Mouse (Mus musculus) liver, embryonic 13.5 days (tissue): Measurements from ENCODE around the gene Kcnn1. TPM values are rescaled to one million over a fixed set of nuclear protein-coding genes. Genes with fewer than 3 reads are reported as not detected.
A peak's percentile ranks its signal among the peaks of the same experiment; 100 is the strongest.
"Not testable (repeated sequence)": the region's sequence is repeated elsewhere in the genome, so short reads cannot be mapped to it uniquely, and the experiment has no call there.

ENCODE experiments used
- ATAC-seq: fragments of 200-750 bp; cut with Nextera tagmentation; 2 replicates; pipeline ENCODE4 v1.8.0; 2017; ENCODE audit warnings: low read depth, mild to moderate bottlenecking, moderate number of reproducible peaks, moderate library complexity
- DNase-seq: peaks from one replicate; pipeline ENCODE4 v3.0.0; 2022
- H3K27ac ChIP-seq: fragments of 300-500 bp; sonication (generic); 2 replicates; pipeline ENCODE4 v1.5.1; 2015; ENCODE audit warnings: moderate library complexity, mild to moderate bottlenecking, inconsistent platforms
- H3K27me3 ChIP-seq: fragments of 300-500 bp; sonication (generic); 2 replicates; pipeline ENCODE4 v1.6.1; 2015; ENCODE audit warnings: mild to moderate bottlenecking, inconsistent platforms
- H3K36me3 ChIP-seq: fragments of 300-500 bp; sonication (generic); 2 replicates; pipeline ENCODE4 v1.6.1; 2015; ENCODE audit warnings: mild to moderate bottlenecking, inconsistent platforms
- H3K4me1 ChIP-seq: fragments of 300-500 bp; sonication (generic); replicated peaks from 2 replicates; pipeline ENCODE4 v1.6.1; 2015; ENCODE audit warnings: inconsistent platforms
- H3K4me2 ChIP-seq: fragments of 300-500 bp; sonication (generic); 2 replicates; pipeline ENCODE4 v1.6.1; 2015; ENCODE audit warnings: inconsistent platforms, mild to moderate bottlenecking, moderate library complexity
- H3K4me3 ChIP-seq: fragments of 300-500 bp; sonication (generic); replicated peaks from 2 replicates; pipeline ENCODE4 v1.5.1; 2015; ENCODE audit warnings: mild to moderate bottlenecking, inconsistent platforms
- H3K9ac ChIP-seq: fragments of 300-500 bp; sonication (generic); 2 replicates; pipeline ENCODE4 v1.6.1; 2015; ENCODE audit warnings: mild to moderate bottlenecking, inconsistent platforms
- H3K9me3 ChIP-seq: fragments of 300-500 bp; sonication (generic); replicated peaks from 2 replicates; pipeline ENCODE4 v1.6.1; 2016; ENCODE audit warnings: inconsistent platforms
- WGBS: fragments of 180-500 bp; shearing (Covaris S2); methylation state at CpG from one replicate; pipeline ENCODE4 v1.1.7; 2015; ENCODE audit not compliant: insufficient replicate concordance; 5-methylcytosine and 5-hydroxymethylcytosine counted together
- polyA plus RNA-seq: library from polyadenylated mRNA; unstranded; fragments of >200 nt; fragmentation: Nextera tagmentation; extraction: Ambion mirVana; gene quantifications from 2 replicates; pipeline ENCODE4 v1.2.1, GENCODE M21; 2015

Kcnn1 gene
- polyA plus RNA-seq, 1 experiment from 2014 or later, result 0.29 TPM

- Histone ChIP-seq H3K4me2 (peak overlapping the region; percentile 83), H3K27ac (peak overlapping the region; percentile 90), H3K36me3 (peaks cover 28% of the 10 kb centered on the region), H3K27me3 (peaks cover 7% of the 10 kb centered on the region), H3K9ac (peak overlapping the region; percentile 86), H3K4me1 (peaks cover 37% of the 10 kb centered on the region), H3K4me3 (no peak overlapping the region), H3K9me3 (no peaks in the 10 kb centered on the region)
- no peak for ATAC-seq
- DNase-seq, result no peak
- WGBS, result 46% methylated on average over 2 of the region's 2 CpGs
Observed at GRCm38 (mm10) chr8:70898661-70899198, 35.7 kb upstream of the Kcnn1 start.

DNA sequence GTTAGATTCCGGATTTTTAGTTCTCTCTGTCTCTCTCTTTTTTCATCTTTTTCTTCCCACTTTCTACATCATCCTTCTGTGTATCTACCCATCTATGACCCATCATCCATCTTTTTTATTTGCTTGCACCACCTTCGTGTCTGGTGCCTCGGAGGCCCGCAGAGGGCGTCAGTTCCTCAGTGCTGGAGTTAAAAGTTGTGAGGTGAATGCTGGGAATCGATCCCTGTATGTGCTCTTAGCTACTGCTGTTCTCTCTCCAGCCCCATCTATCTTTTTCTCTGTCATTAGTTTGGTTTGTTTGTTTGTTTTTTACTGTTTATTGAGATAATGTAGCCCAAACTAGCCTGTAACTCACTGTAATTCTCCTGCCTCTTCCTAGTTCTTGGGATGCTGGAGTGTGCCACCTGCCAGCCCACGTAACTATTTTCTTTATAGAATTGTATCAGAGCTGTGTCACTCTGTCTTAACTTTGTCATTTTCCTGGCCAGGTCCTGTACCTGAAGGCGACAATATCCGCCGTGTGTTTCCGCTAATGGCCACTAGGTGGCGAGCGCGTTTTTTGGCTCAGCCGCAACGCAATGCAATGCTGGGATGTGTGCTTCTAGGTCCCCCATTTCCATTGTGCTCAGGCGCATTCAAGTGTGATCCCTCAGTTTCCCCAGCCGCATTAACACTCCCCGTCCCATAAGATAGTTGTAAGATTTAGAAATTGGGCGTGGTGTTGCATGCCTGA, 34.8 kb upstream of the Kcnn1 start:
- under 1% methylated on average over 20 of the region's 20 CpGs for WGBS
- H3K9me3 ChIP-seq, result no peaks in the 10 kb centered on the region
- peak overlapping the region; percentile 83 for H3K4me2 ChIP-seq
- DNase-seq, result peak; percentile 75
- H3K27ac ChIP-seq, result peak overlapping the region; percentile 90
- ATAC-seq, result peak; percentile 39
- H3K9ac ChIP-seq, result peak overlapping the region; percentile 86
- H3K27me3 ChIP-seq, result peaks cover 16% of the 10 kb centered on the region
- H3K4me1 ChIP-seq, result peaks cover 42% of the 10 kb centered on the region
- peaks cover 34% of the 10 kb centered on the region for H3K36me3 ChIP-seq
- H3K4me3 ChIP-seq, result peak overlapping the region; percentile 84

- H3K27ac ChIP-seq, result peak within 1 kb of the TSS; percentile 90
- H3K9ac ChIP-seq, result peak within 1 kb of the TSS; percentile 95
- H3K4me1 ChIP-seq, result peaks cover 49% of the 10 kb centered on the region
- H3K27me3 ChIP-seq, result peaks cover 23% of the 10 kb centered on the region
- peak within 1 kb of the TSS; percentile 96 for H3K4me2 ChIP-seq
- DNase-seq (peak; percentile 95), ATAC-seq (peak; percentile 95)
- no peaks in the 10 kb centered on the region for H3K9me3 ChIP-seq
- peak within 1 kb of the TSS; percentile 84 for H3K4me3 ChIP-seq
- H3K36me3 ChIP-seq, result peaks cover 34% of the 10 kb centered on the region
- WGBS, result under 1% methylated on average over 60 of the region's 60 CpGs
Observed at GRCm38 (mm10) chr8:70897021-70897680, 34.1 kb upstream of the Kcnn1 start, which contains the start of gene Rpl18a. TSS of gene Rpl18a (minus strand) at chr8:70897412.

DNA sequence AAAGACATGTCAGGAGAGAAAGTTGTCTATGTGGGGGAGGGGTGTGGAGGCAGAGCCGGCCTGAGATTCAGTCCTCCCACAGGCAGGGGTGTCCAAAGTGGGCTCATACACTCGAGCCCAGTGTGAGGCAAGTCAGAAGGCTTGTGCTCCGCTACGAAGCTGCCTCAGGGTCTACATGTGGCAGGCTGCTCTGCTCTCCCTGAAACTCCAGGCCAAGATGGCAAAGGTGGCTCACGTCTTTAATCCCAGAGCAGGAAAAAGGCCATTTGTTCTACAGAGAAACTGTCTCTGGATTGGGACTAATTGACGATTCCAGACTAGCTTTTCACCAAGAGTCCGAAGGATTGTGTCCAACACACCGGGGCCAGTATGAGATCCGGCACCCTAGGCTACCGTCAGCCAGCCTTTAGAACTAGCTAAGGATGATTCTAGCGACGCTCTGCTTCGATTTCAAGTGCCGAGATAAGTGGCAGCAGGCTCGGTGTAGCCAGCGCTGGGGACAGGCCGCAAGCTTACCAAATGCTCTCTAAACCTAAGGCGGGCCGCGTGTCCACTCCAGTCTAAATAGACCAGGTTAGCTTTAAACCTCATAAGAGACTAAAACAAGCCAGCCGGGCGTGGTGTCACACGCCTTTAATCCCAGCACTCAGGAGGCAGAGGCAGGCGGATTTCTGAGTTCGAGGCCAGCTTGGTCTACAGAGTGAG, 33.4 kb upstream of the Kcnn1 start:
- Histone ChIP-seq H3K36me3 (peaks cover 34% of the 10 kb centered on the region), H3K27me3 (peaks cover 30% of the 10 kb centered on the region), H3K27ac (peak overlapping the region; percentile 83), H3K9ac (peak overlapping the region; percentile 95), H3K9me3 (no peaks in the 10 kb centered on the region), H3K4me3 (peak overlapping the region; percentile 84), H3K4me1 (peaks cover 55% of the 10 kb centered on the region), H3K4me2 (peak overlapping the region; percentile 96)
- WGBS, result 1% methylated on average over 25 of the region's 25 CpGs
- ATAC-seq, result no peak
- no peak for DNase-seq

DNA sequence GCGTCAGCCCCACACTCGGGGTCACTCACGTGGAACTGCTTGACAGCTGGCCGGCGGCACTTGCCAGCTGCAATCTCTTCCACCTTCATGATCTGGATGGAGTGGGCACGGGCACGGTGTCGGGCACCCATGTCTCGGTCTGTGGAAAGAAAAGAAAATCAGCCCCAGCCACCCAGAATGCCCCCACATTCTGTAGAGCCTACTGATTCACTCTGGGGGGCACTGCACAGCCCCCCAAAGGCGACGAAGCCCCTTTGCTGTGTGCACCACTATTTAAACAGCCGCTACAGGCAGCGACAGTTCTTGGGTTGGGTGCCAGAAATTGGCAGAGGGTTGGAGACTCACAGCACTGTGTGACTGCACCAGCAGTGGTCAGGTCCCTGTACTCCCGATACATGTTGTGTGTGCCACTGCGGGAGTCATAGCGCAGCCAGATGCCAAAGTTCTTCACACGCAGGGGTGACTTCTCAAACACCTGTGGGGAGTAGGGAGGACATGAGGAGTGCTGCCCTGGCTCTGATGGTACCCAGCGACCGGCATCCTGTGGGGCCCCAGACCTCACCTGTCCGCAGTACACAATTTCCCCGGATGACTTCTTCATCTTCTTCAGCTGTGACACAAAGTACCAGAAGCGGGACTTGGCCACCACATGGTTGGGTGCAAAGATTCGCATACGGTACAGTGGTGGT, 32.7 kb upstream of the Kcnn1 start:
- Histone ChIP-seq H3K27me3 (peaks cover 37% of the 10 kb centered on the region), H3K4me2 (peak overlapping the region; percentile 96), H3K4me3 (peak overlapping the region; percentile 84), H3K36me3 (peaks cover 34% of the 10 kb centered on the region), H3K27ac (peak overlapping the region; percentile 83), H3K4me1 (peaks cover 60% of the 10 kb centered on the region), H3K9ac (peak overlapping the region; percentile 95)
- DNase-seq, ATAC-seq, H3K9me3 ChIP-seq: not testable (repeated sequence)
- WGBS, result 72% methylated on average over 24 of the region's 24 CpGs

GRCm38 (mm10) chr8:70894771-70895545, 31.9 kb upstream of the Kcnn1 start:
- no peak for ATAC-seq
- DNase-seq, result no peak
- H3K27ac ChIP-seq, result peak overlapping the region; percentile 83
- H3K4me1 ChIP-seq, result peaks cover 60% of the 10 kb centered on the region
- H3K27me3 ChIP-seq, result peaks cover 45% of the 10 kb centered on the region
- peak overlapping the region; percentile 95; the same call in 1 of the 2 replicates for H3K9ac ChIP-seq
- H3K9me3 ChIP-seq, result no peaks in the 10 kb centered on the region
- peaks cover 34% of the 10 kb centered on the region for H3K36me3 ChIP-seq
- WGBS, result 87% methylated on average over 8 of the region's 8 CpGs
- H3K4me2 ChIP-seq, result peak overlapping the region; percentile 96; the same call in 1 of the 2 replicates
- peak overlapping the region; percentile 84 for H3K4me3 ChIP-seq

GRCm38 (mm10) chr8:70894385-70894720, 31.3 kb upstream of the Kcnn1 start:
- peaks cover 34% of the 10 kb centered on the region for H3K36me3 ChIP-seq
- no peaks in the 10 kb centered on the region for H3K9me3 ChIP-seq
- 59% methylated on average over 2 of the region's 2 CpGs for WGBS
- peaks cover 50% of the 10 kb centered on the region for H3K27me3 ChIP-seq
- ATAC-seq (no peak), DNase-seq (no peak)
- no peak overlapping the region for H3K9ac ChIP-seq
- peaks cover 60% of the 10 kb centered on the region for H3K4me1 ChIP-seq
- no peak overlapping the region for H3K4me2 ChIP-seq
- no peak overlapping the region for H3K27ac ChIP-seq
- no peak overlapping the region for H3K4me3 ChIP-seq

GRCm38 (mm10) chr8:70893656-70894384, 30.8 kb upstream of the Kcnn1 start:
- peaks cover 34% of the 10 kb centered on the region for H3K36me3 ChIP-seq
- no peak overlapping the region for H3K4me3 ChIP-seq
- H3K27ac ChIP-seq, result no peak overlapping the region
- DNase-seq (peak; percentile 73), ATAC-seq (peak; percentile 26)
- peaks cover 57% of the 10 kb centered on the region for H3K4me1 ChIP-seq
- H3K9me3 ChIP-seq, result no peaks in the 10 kb centered on the region
- peaks cover 56% of the 10 kb centered on the region for H3K27me3 ChIP-seq
- H3K9ac ChIP-seq, result no peak overlapping the region
- H3K4me2 ChIP-seq, result no peak overlapping the region
- WGBS, result 24% methylated on average over 12 of the region's 12 CpGs

- H3K4me3 ChIP-seq, result peak overlapping the region; percentile 35; the same call in 1 of the 2 replicates
- H3K4me2 ChIP-seq, result peak overlapping the region; percentile 41
- ATAC-seq, result no peak
- peaks cover 51% of the 10 kb centered on the region for H3K4me1 ChIP-seq
- peaks cover 34% of the 10 kb centered on the region for H3K36me3 ChIP-seq
- 0 out of 2 replicates have a peak overlapping the region, but pooled peaks have one; percentile 22 for H3K9ac ChIP-seq
- WGBS, result 27% methylated on average over 20 of the region's 20 CpGs
- H3K27me3 ChIP-seq, result peaks cover 63% of the 10 kb centered on the region
- no peak overlapping the region for H3K27ac ChIP-seq
- no peaks in the 10 kb centered on the region for H3K9me3 ChIP-seq
- no peak for DNase-seq
Observed at GRCm38 (mm10) chr8:70892896-70893655, 30.0 kb upstream of the Kcnn1 start.
